Mouse (Mus musculus) CH12.LX (cell line): ENCODE data around the gene Sfxn1. TPM values are rescaled to one million over a fixed set of nuclear protein-coding genes. Genes with fewer than 3 reads are reported as not detected.

Source experiments
- DNase-seq: peaks from one replicate; pipeline ENCODE4 v3.0.0-alpha.2; 2013; ENCODE audit errors: extremely low read depth
- H3K27ac ChIP-seq: 2 replicates; pipeline ENCODE4 v1.5.1; 2012; ENCODE audit warnings: low read depth, mild to moderate bottlenecking, control low read depth, moderate library complexity; ENCODE audit not compliant: insufficient read depth
- H3K27me3 ChIP-seq: replicated peaks from 2 replicates; pipeline ENCODE3; 2012; ENCODE audit warnings: inconsistent platforms
- H3K36me3 ChIP-seq, 2 experiments: replicated peaks in 1 of 2; 2 replicates each; pipeline versions ENCODE3 to v1.6.1; 2012; ENCODE audit warnings: inconsistent platforms in 1 of 2, low read length in 1 of 2, mild to moderate bottlenecking in 1 of 2, mixed read lengths in 1 of 2, moderate library complexity in 1 of 2; ENCODE audit not compliant: control insufficient read depth in 1 of 2, insufficient read depth in 1 of 2
- H3K4me1 ChIP-seq, 2 experiments: 2 replicates each; pipeline ENCODE4 v1.6.1; 2012; ENCODE audit warnings: inconsistent platforms in 1 of 2, moderate library complexity in 1 of 2; ENCODE audit not compliant: insufficient read depth in 2 of 2, control insufficient read depth in 1 of 2
- H3K4me2 ChIP-seq: 2 replicates; pipeline ENCODE4 v1.6.1; 2012; ENCODE audit warnings: low read depth, mild to moderate bottlenecking, control low read depth; ENCODE audit not compliant: poor library complexity, insufficient read depth, severe bottlenecking
- H3K4me3 ChIP-seq, 3 experiments: fragments of 150-350 bp in 1 of 3; sonication (generic) in 1 of 3; replicated peaks in 1 of 3; 2 replicates each; pipeline versions ENCODE3 to v1.5.1; 2011 to 2012; ENCODE audit warnings: low read depth in 2 of 3, low read length in 2 of 3, mild to moderate bottlenecking in 2 of 3, moderate library complexity in 2 of 3, control low read depth in 1 of 3, improper control_type of control experiment in 1 of 3, inconsistent platforms in 1 of 3, mixed read lengths in 1 of 3; ENCODE audit not compliant: poor library complexity in 1 of 3
- H3K79me2 ChIP-seq: replicated peaks from 2 replicates; pipeline ENCODE4 v1.6.1; 2012; ENCODE audit warnings: mild to moderate bottlenecking, moderate library complexity; ENCODE audit not compliant: control insufficient read depth, poor library complexity, insufficient read depth, severe bottlenecking; ENCODE audit errors: extremely low read depth
- H3K9ac ChIP-seq: 2 replicates; pipeline ENCODE4 v1.6.1; 2012; ENCODE audit warnings: low read depth, mild to moderate bottlenecking, control low read depth, moderate library complexity; ENCODE audit not compliant: insufficient read depth
- H3K9me3 ChIP-seq: replicated peaks from 2 replicates; pipeline ENCODE3; 2012; ENCODE audit warnings: low read length, inconsistent platforms, mixed read lengths
- BHLHE40 ChIP-seq: IDR thresholded peaks from 2 replicates; pipeline ENCODE4 v1.6.1; 2011; ENCODE audit warnings: mild to moderate bottlenecking, low read depth, low read length, improper control_type of control experiment
- CHD2 ChIP-seq: IDR thresholded peaks from 2 replicates; pipeline ENCODE4 v1.6.1; 2011; ENCODE audit warnings: low read length, improper control_type of control experiment
- CTCF ChIP-seq, 2 experiments: IDR thresholded peaks in 1 of 2; conservative IDR thresholded peaks in 1 of 2; 2 replicates each; pipeline ENCODE4 v1.5.1; 2011 to 2012; ENCODE audit warnings: low read depth in 2 of 2, low read length in 2 of 2, improper control_type of control experiment in 1 of 2, inconsistent platforms in 1 of 2, mild to moderate bottlenecking in 1 of 2, moderate library complexity in 1 of 2
- ETS1 ChIP-seq: conservative IDR thresholded peaks from 2 replicates; pipeline ENCODE4 v1.6.1; 2012; ENCODE audit warnings: low read depth, mild to moderate bottlenecking, inconsistent platforms, low read length, improper control_type of control experiment, moderate library complexity
- GABPA ChIP-seq: IDR thresholded peaks from 2 replicates; pipeline ENCODE4 v1.6.1; 2012; ENCODE audit warnings: low read depth, low read length, improper control_type of control experiment, inconsistent platforms; ENCODE audit not compliant: insufficient replicate concordance
- HCFC1 ChIP-seq: IDR thresholded peaks from 2 replicates; pipeline ENCODE4 v1.6.1; 2012; ENCODE audit warnings: low read depth, mild to moderate bottlenecking, inconsistent platforms, low read length, improper control_type of control experiment
- IRF4 ChIP-seq: IDR thresholded peaks from 2 replicates; pipeline ENCODE4 v1.6.1; 2014; ENCODE audit warnings: low read depth, mild to moderate bottlenecking, inconsistent platforms, low read length, improper control_type of control experiment
- JUND ChIP-seq: conservative IDR thresholded peaks from 2 replicates; pipeline ENCODE4 v1.6.1; 2011; ENCODE audit warnings: low read depth, low read length, improper control_type of control experiment
- KAT2A ChIP-seq: IDR thresholded peaks from 2 replicates; pipeline ENCODE4 v1.6.1; 2012; ENCODE audit warnings: low read length, improper control_type of control experiment, inconsistent platforms; ENCODE audit not compliant: insufficient replicate concordance
- MAX ChIP-seq: IDR thresholded peaks from 2 replicates; pipeline ENCODE4 v1.6.1; 2011; ENCODE audit warnings: low read length, improper control_type of control experiment
- MEF2A ChIP-seq: IDR thresholded peaks from 2 replicates; pipeline ENCODE4 v1.6.1; 2014; ENCODE audit warnings: low read depth, mild to moderate bottlenecking, inconsistent platforms, low read length, improper control_type of control experiment, borderline replicate concordance
- MXI1 ChIP-seq: IDR thresholded peaks from 2 replicates; pipeline ENCODE4 v1.6.1; 2011; ENCODE audit warnings: mild to moderate bottlenecking, low read depth, low read length, improper control_type of control experiment
- MYC ChIP-seq: IDR thresholded peaks from 2 replicates; pipeline ENCODE4 v1.6.1; 2011; ENCODE audit warnings: low read depth, mild to moderate bottlenecking, improper control_type of control experiment, low read length
- NELFE ChIP-seq: IDR thresholded peaks from 2 replicates; pipeline ENCODE4 v1.6.1; 2011; ENCODE audit warnings: low read depth, low read length, improper control_type of control experiment
- NRF1 ChIP-seq: IDR thresholded peaks from 2 replicates; pipeline ENCODE4 v1.6.1; 2014; ENCODE audit warnings: low read depth, mild to moderate bottlenecking, inconsistent platforms, low read length, improper control_type of control experiment, moderate library complexity
- PAX5 ChIP-seq: IDR thresholded peaks from 2 replicates; pipeline ENCODE4 v1.6.1; 2012; ENCODE audit warnings: low read length, inconsistent platforms, mixed read lengths
- POLR2A ChIP-seq: IDR thresholded peaks from 2 replicates; pipeline ENCODE4 v1.6.1; 2011; ENCODE audit warnings: low read depth, mild to moderate bottlenecking, improper control_type of control experiment, low read length
- RAD21 ChIP-seq: IDR thresholded peaks from 2 replicates; pipeline ENCODE4 v1.6.1; 2011; ENCODE audit warnings: low read depth, mild to moderate bottlenecking, low read length, improper control_type of control experiment, moderate library complexity
- SMC3 ChIP-seq: IDR thresholded peaks from 2 replicates; pipeline ENCODE4 v1.6.1; 2011; ENCODE audit warnings: low read depth, low read length, improper control_type of control experiment
- TBP ChIP-seq: conservative IDR thresholded peaks from 2 replicates; pipeline ENCODE4 v1.6.1; 2011; ENCODE audit warnings: low read depth, low read length, improper control_type of control experiment
- TCF12 ChIP-seq: IDR thresholded peaks from 2 replicates; pipeline ENCODE4 v1.6.1; 2014; ENCODE audit warnings: low read depth, mild to moderate bottlenecking, inconsistent platforms, low read length, improper control_type of control experiment
- ZC3H11A ChIP-seq: IDR thresholded peaks from 2 replicates; pipeline ENCODE4 v1.6.1; 2012; ENCODE audit warnings: low read depth, mild to moderate bottlenecking, inconsistent platforms, low read length, improper control_type of control experiment
- ZNF384 ChIP-seq: IDR thresholded peaks from 2 replicates; pipeline ENCODE4 v1.6.1; 2012; ENCODE audit warnings: low read depth, low read length, improper control_type of control experiment, inconsistent platforms
- dilution Hi-C: fragments of 300-500 bp; cut with MboI; formaldehyde crosslinking; loops from 2 replicates; pipeline ENCODE4 v1.14.3; 2020; ENCODE audit warnings: low sequenced_read_pairs; ENCODE audit not compliant: extremely low pct_unique_long_range_greater_than_20kb, extremely low pct_ligation_motif_present
- in situ Hi-C: fragments of 300-500 bp; cut with MboI; formaldehyde crosslinking; loops from 3 replicates; pipeline ENCODE4 v1.14.3; 2019; ENCODE audit warnings: low sequenced_read_pairs, low pct_ligation_motif_present, low pct_unique_long_range_greater_than_20kb, mixed read lengths
- polyA plus RNA-seq: library from polyadenylated mRNA; unstranded; fragments of >175 nt; gene quantifications from 2 replicates; pipeline ENCODE4 v1.2.1, GENCODE M21; 2012; ENCODE audit warnings: low read depth; ENCODE audit not compliant: insufficient read length
- total RNA-seq, 2 experiments: library from RNA; depleted of rRNA; stranded (reverse); fragments of 300-350 nt in 1 of 2; fragments of >200 nt in 1 of 2; gene quantifications; 2 replicates each; pipeline ENCODE4 v1.2.3; 2012 to 2014

Gene Sfxn1
- total and polyA plus RNA-seq, 3 experiments, result 71.7 to 147 (median 98.0) TPM

GRCm38 (mm10) chr13:54113819-54114550 lies 42.3 kb downstream of the Sfxn1 start:
- dilution Hi-C loops, result no loop called here
- no peak overlapping the region for H3K27ac ChIP-seq
- in situ Hi-C loops, result loop anchor here (5.0 kb wide), 2 partner anchors 123 to 333 kb away; no protein-coding TSS in a partner anchor
- no peak overlapping the region for H3K9ac ChIP-seq
- H3K9me3 ChIP-seq, result peaks cover 9% of the 10 kb centered on the region
- DNase-seq, result peak; percentile 59
- H3K4me3 ChIP-seq, result no peak overlapping the region
- H3K4me1 ChIP-seq, result peaks cover 0 to 10% of the 10 kb centered on the region in 2 experiments; a peak in 2 of 4 replicates
- H3K27me3 ChIP-seq, result peaks cover 14% of the 10 kb centered on the region
- no peaks in the 10 kb centered on the region for H3K79me2 ChIP-seq
- H3K36me3 ChIP-seq, result peaks cover 0 to 2% of the 10 kb centered on the region in 2 experiments
- TF ChIP-seq NELFE (peak; percentile 36; the same call in 1 of the 2 replicates), PAX5 (no peak), JUND (no peak), CHD2 (no peak), NRF1 (0 out of 2 replicates have a peak, but pooled peaks have one; percentile 15), MXI1 (no peak), TBP (no peak), KAT2A (no peak), SMC3 (peak; percentile 94), HCFC1 (no peak), CTCF (conservative IDR thresholded peaks at IDR 0.05 in 1 of 2, IDR thresholded peaks at IDR 0.05 in 1 of 2; ENCODE audit: low read depth in 2 of 2, low read length in 2 of 2) (peak; percentile 42 to 96; a peak in 2 of 4 replicates), MEF2A (no peak), TCF12 (no peak), MYC (no peak), IRF4 (0 out of 2 replicates have a peak, but pooled peaks have one; percentile 34), ZNF384 (no peak), ETS1 (no peak), GABPA (no peak), POLR2A (no peak), ZC3H11A (peak; percentile 58), RAD21 (peak; percentile 93), BHLHE40 (no peak), MAX (no peak)
- no peak overlapping the region for H3K4me2 ChIP-seq
